Mouse (Mus musculus) monocyte, adult 2 months (primary cell): ENCODE results near the gene Polm.
"Not testable (repeated sequence)": the region's sequence is repeated elsewhere in the genome, so short reads cannot be mapped to it uniquely, and the experiment has no call there.

ENCODE experiments used
- DNase-seq, 2 experiments: peaks; one replicate each; pipeline ENCODE4 v3.0.0; 2022; ENCODE audit warnings: low spot score in 2 of 2, low read depth in 1 of 2

The Polm gene

DNA sequence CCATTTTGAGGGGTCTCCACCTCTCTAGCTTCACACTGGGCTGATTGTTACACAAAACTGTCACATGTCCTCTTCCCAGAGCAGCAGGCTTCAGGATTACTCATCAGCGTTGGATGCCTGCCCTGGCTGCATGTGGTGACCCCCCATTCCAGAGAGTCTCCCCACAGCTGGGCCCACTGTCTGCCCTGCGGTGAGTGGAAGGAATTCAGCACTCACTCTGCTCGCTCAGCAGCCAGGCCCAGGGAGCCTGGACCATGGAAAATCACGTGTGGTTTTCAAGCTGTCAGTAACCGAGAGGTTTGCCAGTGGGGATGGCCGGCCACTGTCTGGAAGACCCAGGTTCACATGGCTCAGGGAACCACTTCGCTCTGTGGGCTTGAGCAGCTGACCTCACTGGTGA, 18.1 kb upstream of the Polm start:
- no peak for DNase-seq

GRCm38 (mm10) chr11:5855481-5855880, 17.7 kb upstream of the Polm start:
- no peak for DNase-seq

DNA sequence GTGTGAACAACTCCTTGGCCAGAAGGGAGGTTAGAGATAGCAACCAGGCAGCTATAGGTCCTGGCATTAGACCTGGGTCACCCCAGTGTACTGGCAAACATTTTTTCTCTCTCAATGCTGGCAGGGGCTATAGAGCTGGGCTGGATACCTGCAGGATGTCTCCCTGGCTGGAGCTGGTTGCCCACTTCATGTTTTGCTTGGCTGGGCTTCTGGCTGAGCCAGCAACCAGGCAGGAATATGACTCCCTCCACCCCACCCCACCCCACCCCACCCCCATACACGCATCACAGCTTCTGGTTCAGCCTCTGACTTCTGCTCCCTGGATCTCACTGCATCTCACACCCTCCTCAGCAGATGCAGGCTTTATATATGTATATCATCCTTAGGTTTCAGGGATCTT, 14.5 kb upstream of the Polm start:
- no peak for DNase-seq

DNA sequence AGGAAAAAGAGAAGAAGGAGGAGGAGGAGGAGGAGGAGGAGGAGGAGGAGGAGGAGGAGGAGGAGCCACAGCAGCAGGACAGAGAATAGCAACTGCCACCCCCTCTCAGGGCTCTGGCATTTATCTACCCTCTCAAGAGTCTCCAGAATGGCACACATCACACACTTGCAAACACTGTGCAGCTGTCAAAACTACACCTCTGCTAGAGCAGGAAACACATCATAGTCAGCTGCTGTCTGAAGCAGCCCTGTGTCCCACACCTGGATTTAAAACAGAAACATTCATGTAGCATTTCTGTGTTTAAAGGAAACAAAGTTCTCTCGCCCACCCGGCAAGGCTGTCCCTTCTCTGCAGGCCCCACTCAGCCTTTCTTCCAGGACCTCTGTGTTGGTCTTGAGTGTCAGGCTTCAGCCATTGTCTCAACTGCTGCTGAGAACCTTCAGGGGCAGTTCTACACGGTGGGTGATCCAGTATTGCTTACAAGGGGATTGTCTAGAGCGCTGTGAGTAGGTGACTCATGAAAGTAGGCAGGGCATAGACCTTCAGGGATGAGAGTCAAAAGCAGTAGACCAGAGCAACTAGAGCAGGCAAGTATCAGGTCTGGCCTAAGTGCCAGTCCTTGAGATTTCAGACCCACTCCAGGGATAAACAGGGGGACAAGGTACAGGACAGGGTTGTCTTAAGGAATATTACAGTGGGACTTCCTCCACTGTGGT, 13.4 kb upstream of the Polm start:
- DNase-seq = no peak

GRCm38 (mm10) chr11:5850452-5850851, 12.6 kb upstream of the Polm start:
- no peak for DNase-seq

- DNase-seq = no peak
These were observed 11.5 kb upstream of the Polm start for GRCm38 (mm10) chr11:5849316-5849715.

DNA sequence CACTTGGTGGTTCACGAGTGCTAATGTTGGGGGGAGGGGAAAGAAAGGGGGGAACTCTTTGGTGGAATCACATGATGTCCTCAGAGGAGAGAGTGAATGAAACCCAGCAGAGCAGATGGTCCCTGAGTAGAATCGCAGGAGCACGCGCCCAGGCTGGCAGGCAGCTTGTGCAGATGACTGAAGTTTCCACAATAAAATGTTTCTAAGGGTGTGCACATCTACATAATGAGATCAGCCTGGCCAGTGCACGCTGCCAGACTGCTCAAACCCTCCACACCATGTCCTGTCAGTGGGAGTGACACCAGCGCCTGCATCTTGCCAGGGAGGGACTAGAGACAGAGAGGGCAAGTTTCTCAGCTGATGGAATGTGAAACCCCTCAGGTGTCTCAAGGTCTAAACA, 10.9 kb upstream of the Polm start:
- DNase-seq = no peak

- no peak for DNase-seq
These were observed 9.0 kb upstream of the Polm start for GRCm38 (mm10) chr11:5846639-5847345.

GRCm38 (mm10) chr11:5843131-5843530, 5.3 kb upstream of the Polm start:
- DNase-seq = no peak

DNA sequence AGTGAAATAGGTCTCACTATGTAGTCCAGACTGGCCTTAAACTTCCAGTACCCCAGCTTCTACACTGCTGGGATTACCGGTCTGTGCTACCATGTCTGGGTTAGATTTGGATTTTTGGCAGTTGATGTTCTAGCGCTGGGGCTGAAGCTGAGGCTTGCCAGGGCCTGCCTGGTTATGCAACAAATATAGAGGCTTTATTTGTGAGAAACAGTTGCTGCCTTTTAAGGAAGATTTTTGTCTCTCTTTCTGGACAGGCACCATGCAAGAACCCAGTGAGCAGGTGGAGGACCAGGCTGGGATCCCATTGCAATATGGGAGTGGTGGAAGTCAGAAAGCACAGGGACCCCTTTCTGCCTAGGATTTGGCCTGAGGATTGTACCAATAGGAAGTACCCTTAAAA, 3.9 kb upstream of the Polm start:
- no peak for DNase-seq

- DNase-seq = no peak
These were observed 2.5 kb upstream of the Polm start for GRCm38 (mm10) chr11:5840346-5840745.

DNA sequence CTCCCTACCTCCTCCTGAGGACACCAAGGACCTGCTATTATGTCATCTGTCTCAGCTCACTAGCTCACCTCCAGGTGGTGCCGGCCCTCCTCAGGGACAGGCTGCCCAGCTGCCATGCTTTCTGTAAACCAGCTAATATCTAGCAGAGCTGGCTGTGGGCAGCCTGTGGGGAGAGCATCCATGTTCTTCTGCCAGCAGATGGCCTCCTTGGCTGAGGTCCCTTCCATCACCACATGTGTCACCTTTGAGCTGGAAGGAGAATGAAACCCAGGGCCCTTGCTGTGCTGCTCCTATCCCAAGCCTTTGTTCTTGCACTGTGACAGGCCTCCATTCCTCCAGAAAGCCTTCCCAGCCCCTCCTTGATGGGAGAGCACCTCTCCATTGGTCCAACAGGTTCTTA, 1.7 kb downstream of the Polm start:
- DNase-seq = no peak

DNA sequence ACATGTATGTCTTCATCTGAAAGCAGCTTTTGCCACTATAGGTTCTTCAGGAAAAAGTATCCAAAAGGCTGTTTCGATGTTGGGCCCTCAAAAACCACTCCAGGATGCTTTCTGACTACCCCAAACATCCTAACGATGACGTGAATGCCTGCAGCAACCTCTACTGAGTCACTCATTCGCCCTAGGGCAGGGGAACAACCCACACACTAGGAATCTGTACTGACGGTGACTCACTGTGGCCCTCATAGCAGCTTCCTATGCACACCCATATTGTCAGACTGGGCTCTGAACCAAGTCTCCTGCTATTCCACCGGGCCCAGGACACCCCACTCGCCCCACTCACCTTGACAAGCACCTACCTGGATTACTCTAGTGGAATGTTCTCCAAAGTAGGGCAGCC, 2.8 kb downstream of the Polm start:
- no peak for DNase-seq

DNA sequence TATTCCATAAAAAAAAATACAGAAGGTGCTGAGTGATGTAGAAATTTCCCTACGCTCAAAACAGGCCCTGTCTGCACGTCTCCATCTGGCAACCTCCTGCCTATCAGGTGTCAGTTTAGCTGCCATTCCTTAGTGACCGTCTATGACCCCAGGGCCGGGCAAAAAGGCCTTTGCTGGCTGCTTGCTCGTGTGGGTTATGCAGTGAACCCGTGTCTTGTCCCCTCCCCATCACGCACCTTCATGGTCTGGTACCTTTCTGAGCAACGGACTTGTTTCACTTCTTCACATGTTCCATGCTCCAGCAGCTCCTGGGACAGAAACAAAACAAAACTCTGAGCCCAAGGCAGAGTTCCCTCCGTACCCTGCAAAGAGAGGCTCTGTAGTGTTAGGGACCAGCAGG, 3.3 kb downstream of the Polm start:
- DNase-seq = no peak

DNA sequence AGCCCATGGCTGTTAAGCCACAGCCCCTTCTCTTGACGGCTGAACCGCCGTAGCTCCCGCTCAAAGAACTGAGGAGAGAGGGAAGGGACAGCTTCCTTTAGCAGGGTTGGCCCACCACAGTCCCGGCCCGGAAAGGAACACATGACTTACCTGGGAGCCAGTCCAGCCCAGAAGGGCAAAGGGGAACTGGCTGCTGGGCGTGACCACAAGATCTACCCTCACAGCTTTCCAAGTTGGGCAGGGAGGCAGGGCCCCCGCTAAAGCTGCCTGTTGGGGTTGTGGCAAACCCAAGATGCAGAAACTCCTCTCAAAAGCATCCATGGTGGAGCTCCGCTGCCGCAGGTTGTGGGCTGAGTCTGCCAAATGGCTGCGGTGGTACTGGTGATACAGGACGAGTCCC, 8.5 kb downstream of the Polm start:
- DNase-seq = no peak

GRCm38 (mm10) chr11:5828509-5829191, 9.2 kb downstream of the Polm start:
- no peak for DNase-seq

DNA sequence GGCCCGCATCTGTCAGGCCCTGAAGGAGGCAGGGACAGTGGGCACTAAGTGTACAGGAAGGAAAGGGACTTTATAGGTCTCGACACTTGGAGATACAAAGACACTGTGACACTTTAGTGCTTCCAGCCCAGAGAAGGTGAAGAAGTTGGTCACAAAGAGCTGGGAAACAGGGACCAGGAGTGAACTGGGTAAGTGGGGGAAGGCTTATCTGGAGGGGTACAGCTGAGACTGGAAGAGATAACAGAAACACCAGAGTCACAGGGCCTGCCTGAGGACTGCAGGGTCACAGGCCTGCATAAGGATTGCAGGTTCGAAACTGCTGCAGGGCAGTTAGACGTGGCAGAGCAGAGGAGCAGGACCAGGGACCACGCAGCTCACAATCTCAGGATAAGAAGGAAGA, 9.9 kb downstream of the Polm start:
- DNase-seq = no peak

GRCm38 (mm10) chr11:5825432-5825831, 12.4 kb downstream of the Polm start:
- no peak for DNase-seq

- no peak for DNase-seq
These were observed 18.6 kb downstream of the Polm start for GRCm38 (mm10) chr11:5819223-5819622.

GRCm38 (mm10) chr11:5813381-5813780, 24.4 kb downstream of the Polm start:
- DNase-seq = no peak

- DNase-seq = not testable (repeated sequence)
These were observed 28.3 kb downstream of the Polm start for GRCm38 (mm10) chr11:5809487-5809886.

DNA sequence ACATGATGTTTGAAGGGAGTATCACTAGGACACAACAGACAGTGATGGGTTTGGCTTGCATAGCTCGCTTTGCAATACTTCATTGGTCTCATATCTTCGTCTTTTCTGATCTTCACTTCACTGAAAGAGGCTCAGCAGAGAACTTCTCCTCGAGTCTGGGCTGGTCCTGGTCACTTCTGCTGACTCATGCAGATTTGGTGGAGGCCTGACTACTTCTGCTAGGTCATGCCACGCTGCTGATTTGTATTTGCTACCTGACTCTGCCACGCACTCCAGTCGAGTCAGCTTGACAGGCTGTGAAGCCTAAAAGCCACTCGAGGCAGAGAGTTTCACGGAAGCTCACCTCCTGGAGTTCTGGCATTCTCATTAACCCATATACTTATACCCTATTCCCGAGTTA, 29.9 kb downstream of the Polm start:
- DNase-seq = no peak
